Mouse (Mus musculus) stomach, embryonic 14.5 days (tissue): ENCODE measurements around the gene Rhbdd3. TPM values are rescaled to one million over a fixed set of nuclear protein-coding genes. Genes with fewer than 3 reads are reported as not detected.

ENCODE experiments used
- ATAC-seq: fragments of 200-750 bp; cut with Nextera tagmentation; 2 replicates; pipeline ENCODE4 v1.8.0; 2017; ENCODE audit warnings: low read depth, moderate TSS enrichment; ENCODE audit not compliant: insufficient number of reproducible peaks, insufficient read depth, low FRiP score
- H3K27ac ChIP-seq: fragments of 300-500 bp; sonication (generic); 2 replicates; pipeline ENCODE4 v1.5.1; 2014; ENCODE audit warnings: mild to moderate bottlenecking, low read length, moderate library complexity, mixed read lengths
- H3K27me3 ChIP-seq: fragments of 300-500 bp; sonication (generic); 2 replicates; pipeline ENCODE4 v1.6.1; 2014; ENCODE audit warnings: low read length, control low read depth, mixed read lengths; ENCODE audit not compliant: control insufficient read depth, insufficient read depth
- H3K36me3 ChIP-seq: fragments of 300-500 bp; sonication (generic); 2 replicates; pipeline ENCODE4 v1.6.1; 2014; ENCODE audit warnings: mild to moderate bottlenecking, control low read depth, low read length, moderate library complexity, mixed read lengths; ENCODE audit not compliant: control insufficient read depth, insufficient read depth
- H3K4me1 ChIP-seq: fragments of 300-500 bp; sonication (generic); 2 replicates; pipeline ENCODE4 v1.6.1; 2014; ENCODE audit warnings: low read length, control low read depth, mixed read lengths; ENCODE audit not compliant: control insufficient read depth, insufficient read depth
- H3K4me2 ChIP-seq: fragments of 300-500 bp; sonication (generic); replicated peaks from 2 replicates; pipeline ENCODE4 v1.6.1; 2014; ENCODE audit warnings: low read depth, low read length, control low read depth
- H3K4me3 ChIP-seq: fragments of 300-500 bp; sonication (generic); 2 replicates; pipeline ENCODE4 v1.5.1; 2014; ENCODE audit warnings: low read depth, low read length, control low read depth
- H3K9ac ChIP-seq: fragments of 300-500 bp; sonication (generic); replicated peaks from 2 replicates; pipeline ENCODE4 v1.6.1; 2014; ENCODE audit warnings: low read depth, mild to moderate bottlenecking, control low read depth, low read length, moderate library complexity, mixed read lengths
- H3K9me3 ChIP-seq: fragments of 300-500 bp; sonication (generic); 2 replicates; pipeline ENCODE4 v1.6.1; 2016; ENCODE audit warnings: low read depth, low read length, control low read depth; ENCODE audit not compliant: control insufficient read depth
- WGBS: fragments of 180-500 bp; shearing (Covaris S2); extraction: QIAGEN DNeasy Blood & Tissue Kit; methylation state at CpG from one replicate; pipeline ENCODE4 v1.1.7; 2014; 5-methylcytosine and 5-hydroxymethylcytosine counted together
- polyA plus RNA-seq: library from polyadenylated mRNA; unstranded; fragments of >200 nt; fragmentation: Nextera tagmentation; extraction: Ambion mirVana; gene quantifications from 2 replicates; pipeline ENCODE4 v1.2.1, GENCODE M21; 2014

The Rhbdd3 gene
- polyA plus RNA-seq, 1 experiment from 2014 or later, result 29.7 TPM

- Histone ChIP-seq H3K4me1 (no peaks in the 10 kb centered on the region), H3K27ac (no peak overlapping the region), H3K27me3 (no peaks in the 10 kb centered on the region), H3K4me2 (no peak overlapping the region), H3K36me3 (no peaks in the 10 kb centered on the region), H3K9ac (no peak overlapping the region), H3K9me3 (no peaks in the 10 kb centered on the region), H3K4me3 (no peak overlapping the region)
- ATAC-seq, result peak; percentile 42; the same call in 1 of the 2 replicates
- WGBS, result 53% methylated on average over 5 of the region's 5 CpGs
Observed at GRCm38 (mm10) chr11:5129035-5129480, 30.3 kb downstream of the Rhbdd3 start.

GRCm38 (mm10) chr11:5130111-5130665 lies 31.5 kb downstream of the Rhbdd3 start:
- Histone ChIP-seq H3K27ac (no peak overlapping the region), H3K4me3 (no peak overlapping the region), H3K4me2 (no peak overlapping the region), H3K9me3 (no peaks in the 10 kb centered on the region), H3K36me3 (no peaks in the 10 kb centered on the region), H3K4me1 (no peaks in the 10 kb centered on the region), H3K9ac (no peak overlapping the region), H3K27me3 (no peaks in the 10 kb centered on the region)
- 56% methylated on average over 4 of the region's 4 CpGs for WGBS
- no peak for ATAC-seq

- no peaks in the 10 kb centered on the region for H3K9me3 ChIP-seq
- H3K4me2 ChIP-seq, result no peak overlapping the region
- H3K9ac ChIP-seq, result no peak overlapping the region
- H3K4me3 ChIP-seq, result no peak overlapping the region
- no peak for ATAC-seq
- H3K27me3 ChIP-seq, result no peaks in the 10 kb centered on the region
- no peaks in the 10 kb centered on the region for H3K36me3 ChIP-seq
- WGBS, result 71% methylated on average over 4 of the region's 4 CpGs
- no peak overlapping the region for H3K27ac ChIP-seq
- H3K4me1 ChIP-seq, result no peaks in the 10 kb centered on the region
Observed at GRCm38 (mm10) chr11:5132751-5133150, 34.0 kb downstream of the Rhbdd3 start.

GRCm38 (mm10) chr11:5135914-5136313 lies 37.2 kb downstream of the Rhbdd3 start:
- WGBS, result 75% methylated on average over 11 of the region's 11 CpGs
- no peaks in the 10 kb centered on the region for H3K27me3 ChIP-seq
- no peak overlapping the region for H3K4me3 ChIP-seq
- H3K4me1 ChIP-seq, result peaks cover 24% of the 10 kb centered on the region
- no peaks in the 10 kb centered on the region for H3K36me3 ChIP-seq
- no peaks in the 10 kb centered on the region for H3K9me3 ChIP-seq
- peak overlapping the region; percentile 39; the same call in 1 of the 2 replicates for H3K27ac ChIP-seq
- H3K9ac ChIP-seq, result no peak overlapping the region
- no peak for ATAC-seq
- H3K4me2 ChIP-seq, result no peak overlapping the region

GRCm38 (mm10) chr11:5138642-5139041 lies 39.9 kb downstream of the Rhbdd3 start:
- peaks cover 26% of the 10 kb centered on the region for H3K4me1 ChIP-seq
- WGBS, result 61% methylated on average over 2 of the region's 2 CpGs
- H3K27me3 ChIP-seq, result no peaks in the 10 kb centered on the region
- no peaks in the 10 kb centered on the region for H3K9me3 ChIP-seq
- H3K36me3 ChIP-seq, result no peaks in the 10 kb centered on the region
- peak overlapping the region; percentile 41; the same call in 1 of the 2 replicates for H3K27ac ChIP-seq
- H3K4me2 ChIP-seq, result no peak overlapping the region
- no peak overlapping the region for H3K4me3 ChIP-seq
- no peak overlapping the region for H3K9ac ChIP-seq
- no peak for ATAC-seq

GRCm38 (mm10) chr11:5139372-5139771 lies 40.6 kb downstream of the Rhbdd3 start:
- WGBS, result 36% methylated on average over 9 of the region's 9 CpGs
- H3K27ac ChIP-seq, result peak overlapping the region; percentile 41; the same call in 1 of the 2 replicates

GRCm38 (mm10) chr11:5140619-5141018 lies 41.9 kb downstream of the Rhbdd3 start:
- Histone ChIP-seq H3K27me3 (no peaks in the 10 kb centered on the region), H3K27ac (no peak overlapping the region), H3K4me1 (peaks cover 26% of the 10 kb centered on the region), H3K36me3 (no peaks in the 10 kb centered on the region), H3K4me2 (no peak overlapping the region), H3K4me3 (no peak overlapping the region), H3K9me3 (no peaks in the 10 kb centered on the region), H3K9ac (no peak overlapping the region)
- no peak for ATAC-seq
- WGBS, result 34% methylated on average over 8 of the region's 8 CpGs

More at GRCm38 (mm10) chr11:5139372-5139771, 40.6 kb downstream of the Rhbdd3 start:
- Histone ChIP-seq H3K4me3 (no peak overlapping the region), H3K9me3 (no peaks in the 10 kb centered on the region), H3K4me2 (0 out of 2 replicates have a peak overlapping the region, but pooled peaks have one; percentile 7), H3K9ac (no peak overlapping the region), H3K36me3 (no peaks in the 10 kb centered on the region), H3K27me3 (no peaks in the 10 kb centered on the region), H3K4me1 (peaks cover 26% of the 10 kb centered on the region)
- ATAC-seq, result no peak

- H3K9me3 ChIP-seq, result no peaks in the 10 kb centered on the region
- H3K9ac ChIP-seq, result no peak overlapping the region
- H3K36me3 ChIP-seq, result no peaks in the 10 kb centered on the region
- 70% methylated on average over 5 of the region's 5 CpGs for WGBS
- H3K4me2 ChIP-seq, result no peak overlapping the region
- H3K4me3 ChIP-seq, result no peak overlapping the region
- ATAC-seq, result no peak
- peaks cover 26% of the 10 kb centered on the region for H3K4me1 ChIP-seq
- H3K27me3 ChIP-seq, result no peaks in the 10 kb centered on the region
- H3K27ac ChIP-seq, result no peak overlapping the region
Observed at GRCm38 (mm10) chr11:5141252-5141651, 42.5 kb downstream of the Rhbdd3 start.

- Histone ChIP-seq H3K4me3 (no peak overlapping the region), H3K9ac (no peak overlapping the region), H3K36me3 (no peaks in the 10 kb centered on the region), H3K27me3 (no peaks in the 10 kb centered on the region), H3K27ac (no peak overlapping the region), H3K4me2 (no peak overlapping the region), H3K4me1 (peaks cover 26% of the 10 kb centered on the region), H3K9me3 (no peaks in the 10 kb centered on the region)
- 83% methylated on average over 2 of the region's 2 CpGs for WGBS
- ATAC-seq, result no peak
Observed at GRCm38 (mm10) chr11:5141965-5142364, 43.2 kb downstream of the Rhbdd3 start.
